Mouse (Mus musculus) embryonic facial prominence, embryonic 13.5 days (tissue): ENCODE measurements around the gene Itgb5. TPM values are rescaled to one million over a fixed set of nuclear protein-coding genes. Genes with fewer than 3 reads are reported as not detected.
A peak's percentile ranks its signal among the peaks of the same experiment; 100 is the strongest.

Source experiments
- ATAC-seq: fragments of 200-750 bp; cut with Nextera tagmentation; 2 replicates; pipeline ENCODE4 v1.8.0; 2017; ENCODE audit warnings: low read depth; ENCODE audit not compliant: insufficient number of reproducible peaks, insufficient read depth, low FRiP score, low TSS enrichment
- H3K27ac ChIP-seq: fragments of 300-500 bp; sonication (generic); 2 replicates; pipeline ENCODE4 v1.5.1; 2015; ENCODE audit warnings: moderate library complexity, mild to moderate bottlenecking, inconsistent platforms
- H3K27me3 ChIP-seq: fragments of 300-500 bp; sonication (generic); 2 replicates; pipeline ENCODE4 v1.6.1; 2015; ENCODE audit warnings: mild to moderate bottlenecking, inconsistent platforms
- H3K36me3 ChIP-seq: fragments of 300-500 bp; sonication (generic); 2 replicates; pipeline ENCODE4 v1.6.1; 2015; ENCODE audit warnings: mild to moderate bottlenecking, inconsistent platforms
- H3K4me1 ChIP-seq: fragments of 300-500 bp; sonication (generic); 2 replicates; pipeline ENCODE4 v1.6.1; 2015; ENCODE audit warnings: inconsistent platforms
- H3K4me2 ChIP-seq: fragments of 300-500 bp; sonication (generic); 2 replicates; pipeline ENCODE4 v1.6.1; 2015; ENCODE audit warnings: moderate library complexity, mild to moderate bottlenecking, inconsistent platforms
- H3K4me3 ChIP-seq: fragments of 300-500 bp; sonication (generic); 2 replicates; pipeline ENCODE4 v1.5.1; 2015; ENCODE audit warnings: mild to moderate bottlenecking, inconsistent platforms
- H3K9ac ChIP-seq: fragments of 300-500 bp; sonication (generic); 2 replicates; pipeline ENCODE4 v1.6.1; 2015; ENCODE audit warnings: mild to moderate bottlenecking, inconsistent platforms
- H3K9me3 ChIP-seq: fragments of 300-500 bp; sonication (generic); 2 replicates; pipeline ENCODE4 v1.6.1; 2016; ENCODE audit warnings: inconsistent platforms
- whole genome bisulfite sequencing: fragments of 180-500 bp; shearing (Covaris S2); methylation state at CpG from one replicate; pipeline ENCODE4 v1.1.7; 2015; ENCODE audit warnings: mixed read lengths; 5-methylcytosine and 5-hydroxymethylcytosine counted together
- polyA plus RNA-seq: library from polyadenylated mRNA; unstranded; fragments of >200 nt; fragmentation: Nextera tagmentation; extraction: Ambion mirVana; gene quantifications from 2 replicates; pipeline ENCODE4 v1.2.1, GENCODE M21; 2015

The Itgb5 gene
- polyA plus RNA-seq, 1 experiment from 2014 or later, result 47.7 TPM

- no peak overlapping the region for H3K27ac ChIP-seq
- H3K4me2 ChIP-seq, result no peak overlapping the region
- no peak overlapping the region for H3K4me3 ChIP-seq
- no peak for ATAC-seq
- no peaks in the 10 kb centered on the region for H3K27me3 ChIP-seq
- H3K9ac ChIP-seq, result no peak overlapping the region
- WGBS, result 44% methylated on average over 5 of the region's 5 CpGs
- 0 out of 2 replicates have a peak, but pooled peaks cover 3% of the 10 kb centered on the region for H3K4me1 ChIP-seq
- H3K9me3 ChIP-seq, result no peaks in the 10 kb centered on the region
- no peaks in the 10 kb centered on the region for H3K36me3 ChIP-seq
These were observed 31.6 kb upstream of the Itgb5 start for GRCm38 (mm10) chr16:33797860-33798259.

GRCm38 (mm10) chr16:33810002-33810401, 19.5 kb upstream of the Itgb5 start:
- Histone ChIP-seq H3K9me3 (peaks cover 5% of the 10 kb centered on the region; the same call in 1 of the 2 replicates), H3K4me1 (no peaks in the 10 kb centered on the region), H3K9ac (no peak overlapping the region), H3K27ac (no peak overlapping the region), H3K27me3 (no peaks in the 10 kb centered on the region), H3K4me2 (no peak overlapping the region), H3K36me3 (no peaks in the 10 kb centered on the region), H3K4me3 (no peak overlapping the region)
- ATAC-seq, result no peak
- 71% methylated on average over 3 of the region's 3 CpGs for WGBS

GRCm38 (mm10) chr16:33818413-33819165, 10.9 kb upstream of the Itgb5 start:
- Histone ChIP-seq H3K27ac (no peak overlapping the region), H3K36me3 (no peaks in the 10 kb centered on the region), H3K27me3 (peaks cover 5% of the 10 kb centered on the region), H3K4me2 (no peak overlapping the region), H3K9ac (no peak overlapping the region), H3K4me1 (0 out of 2 replicates have a peak, but pooled peaks cover 7% of the 10 kb centered on the region), H3K4me3 (no peak overlapping the region), H3K9me3 (no peaks in the 10 kb centered on the region)
- WGBS, result 84% methylated on average over 7 of the region's 7 CpGs
- no peak for ATAC-seq

GRCm38 (mm10) chr16:33820269-33821178, 8.9 kb upstream of the Itgb5 start:
- Histone ChIP-seq H3K4me1 (0 out of 2 replicates have a peak, but pooled peaks cover 7% of the 10 kb centered on the region), H3K36me3 (no peaks in the 10 kb centered on the region), H3K27ac (no peak overlapping the region), H3K9me3 (no peaks in the 10 kb centered on the region), H3K4me3 (no peak overlapping the region), H3K27me3 (peaks cover 5% of the 10 kb centered on the region), H3K4me2 (no peak overlapping the region; the same call in 1 of the 2 replicates), H3K9ac (no peak overlapping the region)
- ATAC-seq, result no peak
- 20% methylated on average over 17 of the region's 17 CpGs for WGBS

- ATAC-seq, result no peak
- Histone ChIP-seq H3K9me3 (no peaks in the 10 kb centered on the region), H3K4me2 (no peak overlapping the region), H3K27me3 (peaks cover 5% of the 10 kb centered on the region; the same call in 1 of the 2 replicates), H3K36me3 (no peaks in the 10 kb centered on the region), H3K27ac (no peak overlapping the region), H3K9ac (no peak overlapping the region), H3K4me1 (peaks cover 25% of the 10 kb centered on the region), H3K4me3 (no peak overlapping the region)
- 82% methylated on average over 6 of the region's 6 CpGs for WGBS
These were observed 4.9 kb upstream of the Itgb5 start for GRCm38 (mm10) chr16:33824603-33825002.

GRCm38 (mm10) chr16:33828496-33828895, 969 bp upstream of the Itgb5 start:
- no peak for ATAC-seq

GRCm38 (mm10) chr16:33829842-33830511, 512 bp downstream of the Itgb5 start:
- peak overlapping the region; percentile 78 for H3K4me2 ChIP-seq

More at GRCm38 (mm10) chr16:33828496-33828895, 969 bp upstream of the Itgb5 start:
- Histone ChIP-seq H3K9ac (no peak overlapping the region), H3K4me2 (peak overlapping the region; percentile 78; the same call in 1 of the 2 replicates), H3K36me3 (no peaks in the 10 kb centered on the region), H3K27me3 (no peaks in the 10 kb centered on the region), H3K9me3 (no peaks in the 10 kb centered on the region), H3K27ac (no peak overlapping the region), H3K4me1 (peaks cover 41% of the 10 kb centered on the region), H3K4me3 (no peak overlapping the region)
- WGBS, result 86% methylated on average over 7 of the region's 7 CpGs

GRCm38 (mm10) chr16:33830512-33831105, 1.1 kb downstream of the Itgb5 start:
- Histone ChIP-seq H3K9me3 (no peaks in the 10 kb centered on the region), H3K36me3 (no peaks in the 10 kb centered on the region), H3K4me2 (peak overlapping the region; percentile 78), H3K9ac (peak overlapping the region; percentile 98), H3K4me1 (peaks cover 60% of the 10 kb centered on the region), H3K4me3 (peak overlapping the region; percentile 93), H3K27ac (peak overlapping the region; percentile 93), H3K27me3 (no peaks in the 10 kb centered on the region)
- ATAC-seq, result no peak
- WGBS, result 1% methylated on average over 18 of the region's 18 CpGs

More at GRCm38 (mm10) chr16:33829842-33830511, 512 bp downstream of the Itgb5 start:
- under 1% methylated on average over 56 of the region's 76 CpGs for whole genome bisulfite sequencing
- Histone ChIP-seq H3K4me3 (peak overlapping the region; percentile 93), H3K9ac (peak overlapping the region; percentile 98), H3K27me3 (no peaks in the 10 kb centered on the region), H3K4me1 (peaks cover 56% of the 10 kb centered on the region), H3K36me3 (no peaks in the 10 kb centered on the region), H3K27ac (peak overlapping the region; percentile 93), H3K9me3 (no peaks in the 10 kb centered on the region)
- no peak for ATAC-seq

- H3K4me1 ChIP-seq, result peaks cover 69% of the 10 kb centered on the region
- ATAC-seq, result no peak
- peak overlapping the region; percentile 78 for H3K4me2 ChIP-seq
- no peaks in the 10 kb centered on the region for H3K36me3 ChIP-seq
- peak overlapping the region; percentile 39 for H3K4me3 ChIP-seq
- WGBS, result 43% methylated on average over 6 of the region's 6 CpGs
- peak overlapping the region; percentile 87 for H3K27ac ChIP-seq
- H3K27me3 ChIP-seq, result no peaks in the 10 kb centered on the region
- no peaks in the 10 kb centered on the region for H3K9me3 ChIP-seq
- H3K9ac ChIP-seq, result peak overlapping the region; percentile 67; the same call in 1 of the 2 replicates
These were observed 2.6 kb downstream of the Itgb5 start for GRCm38 (mm10) chr16:33832057-33832456.

GRCm38 (mm10) chr16:33832728-33833428, 3.4 kb downstream of the Itgb5 start:
- Histone ChIP-seq H3K36me3 (no peaks in the 10 kb centered on the region), H3K9me3 (no peaks in the 10 kb centered on the region), H3K27ac (peak overlapping the region; percentile 87), H3K27me3 (no peaks in the 10 kb centered on the region), H3K4me2 (peak overlapping the region; percentile 78), H3K4me1 (peaks cover 71% of the 10 kb centered on the region), H3K9ac (peak overlapping the region; percentile 67), H3K4me3 (peak overlapping the region; percentile 39)
- peak; percentile 56; the same call in 1 of the 2 replicates for ATAC-seq
- 1% methylated on average over 21 of the region's 21 CpGs for WGBS
